Mouse (Mus musculus) MEL (cell line): Measurements from ENCODE around the gene Fam20c. TPM values are rescaled to one million over a fixed set of nuclear protein-coding genes. Genes with fewer than 3 reads are reported as not detected.

ENCODE experiments used
- DNase-seq: peaks from one replicate; pipeline ENCODE4 v3.0.0; 2011; ENCODE audit warnings: low read depth, low spot score
- H3K27ac ChIP-seq: 2 replicates; pipeline ENCODE4 v1.5.1; 2012; ENCODE audit warnings: low read depth, mild to moderate bottlenecking, control low read depth, low read length, moderate library complexity; ENCODE audit not compliant: control insufficient read depth
- H3K27me3 ChIP-seq, 2 experiments: fragments of 150-350 bp in 1 of 2; sonication (generic) in 1 of 2; 2 replicates each; pipeline ENCODE4 v1.6.1; 2012; ENCODE audit warnings: low read length in 2 of 2, mild to moderate bottlenecking in 2 of 2, improper control_type of control experiment in 1 of 2, moderate library complexity in 1 of 2; ENCODE audit not compliant: insufficient read depth in 2 of 2, control insufficient read depth in 1 of 2
- H3K36me3 ChIP-seq, 2 experiments: 2 replicates each; pipeline ENCODE4 v1.6.1; 2012 to 2014; ENCODE audit warnings: low read length in 2 of 2, improper control_type of control experiment in 1 of 2, inconsistent platforms in 1 of 2, mild to moderate bottlenecking in 1 of 2; ENCODE audit not compliant: insufficient read depth in 2 of 2, control insufficient read depth in 1 of 2
- H3K4me1 ChIP-seq, 2 experiments: fragments of 150-350 bp in 1 of 2; sonication (generic) in 1 of 2; 2 replicates each; pipeline ENCODE4 v1.6.1; 2012; ENCODE audit warnings: low read length in 2 of 2, improper control_type of control experiment in 1 of 2, mild to moderate bottlenecking in 1 of 2; ENCODE audit not compliant: insufficient read depth in 2 of 2, control insufficient read depth in 1 of 2
- H3K4me3 ChIP-seq, 2 experiments: fragments of 150-350 bp in 1 of 2; sonication (generic) in 1 of 2; 2 replicates each; pipeline ENCODE4 v1.5.1; 2012; ENCODE audit warnings: low read depth in 2 of 2, low read length in 2 of 2, mild to moderate bottlenecking in 2 of 2, moderate library complexity in 2 of 2, control low read depth in 1 of 2, improper control_type of control experiment in 1 of 2; ENCODE audit not compliant: control insufficient read depth in 1 of 2, insufficient read depth in 1 of 2
- H3K79me2 ChIP-seq: 2 replicates; pipeline ENCODE4 v1.6.1; 2012; ENCODE audit warnings: mild to moderate bottlenecking, low read length, moderate library complexity; ENCODE audit not compliant: control insufficient read depth, poor library complexity, insufficient read depth
- H3K9ac ChIP-seq: 2 replicates; pipeline ENCODE4 v1.6.1; 2012; ENCODE audit warnings: low read depth, mild to moderate bottlenecking, control low read depth, low read length, moderate library complexity; ENCODE audit not compliant: control insufficient read depth, poor library complexity, severe bottlenecking
- H3K9me3 ChIP-seq: fragments of 150-350 bp; sonication (generic); replicated peaks from 2 replicates; pipeline ENCODE4 v1.6.1; 2012; ENCODE audit warnings: mild to moderate bottlenecking, low read length, improper control_type of control experiment, moderate library complexity; ENCODE audit not compliant: insufficient read depth
- CHD1 ChIP-seq: IDR thresholded peaks from 2 replicates; pipeline ENCODE4 v1.6.1; 2012; ENCODE audit warnings: low read depth, mild to moderate bottlenecking, inconsistent platforms, low read length, improper control_type of control experiment
- CHD2 ChIP-seq: IDR thresholded peaks from 2 replicates; pipeline ENCODE4 v1.6.1; 2011; ENCODE audit warnings: low read length, improper control_type of control experiment
- CTCF ChIP-seq, 3 experiments: IDR thresholded peaks in 2 of 3; conservative IDR thresholded peaks in 1 of 3; 2 replicates each; pipeline ENCODE4 v1.5.1; 2011 to 2012; ENCODE audit warnings: low read length in 3 of 3, low read depth in 2 of 3, mild to moderate bottlenecking in 2 of 3, improper control_type of control experiment in 1 of 3, inconsistent platforms in 1 of 3, mixed read lengths in 1 of 3, moderate library complexity in 1 of 3; ENCODE audit not compliant: control insufficient read depth in 1 of 3, insufficient read depth in 1 of 3, poor library complexity in 1 of 3, severe bottlenecking in 1 of 3
- E2F4 ChIP-seq: IDR thresholded peaks from 2 replicates; pipeline ENCODE4 v1.6.1; 2011; ENCODE audit warnings: low read depth, low read length, improper control_type of control experiment, borderline replicate concordance
- ELF1 ChIP-seq: IDR thresholded peaks from 2 replicates; pipeline ENCODE4 v1.6.1; 2014; ENCODE audit warnings: low read depth, mild to moderate bottlenecking, inconsistent platforms, low read length, improper control_type of control experiment, moderate library complexity
- EP300 ChIP-seq, 2 experiments: IDR thresholded peaks; 2 replicates each; pipeline ENCODE4 v1.6.1; 2011; ENCODE audit warnings: improper control_type of control experiment in 2 of 2, low read length in 2 of 2, low read depth in 1 of 2, mild to moderate bottlenecking in 1 of 2
- ETS1 ChIP-seq: IDR thresholded peaks from 2 replicates; pipeline ENCODE4 v1.6.1; 2012; ENCODE audit warnings: low read depth, mild to moderate bottlenecking, inconsistent platforms, low read length, improper control_type of control experiment, moderate library complexity
- GABPA ChIP-seq: IDR thresholded peaks from 2 replicates; pipeline ENCODE4 v1.6.1; 2012; ENCODE audit warnings: low read depth, mild to moderate bottlenecking, inconsistent platforms, low read length, improper control_type of control experiment, moderate library complexity
- HCFC1 ChIP-seq: IDR thresholded peaks from 2 replicates; pipeline ENCODE4 v1.6.1; 2012; ENCODE audit warnings: low read depth, mild to moderate bottlenecking, inconsistent platforms, low read length, improper control_type of control experiment, moderate library complexity
- JUND ChIP-seq: IDR thresholded peaks from 2 replicates; pipeline ENCODE4 v1.6.1; 2011; ENCODE audit warnings: low read depth, mild to moderate bottlenecking, improper control_type of control experiment, low read length
- MAFK ChIP-seq: IDR thresholded peaks from 2 replicates; pipeline ENCODE4 v1.6.1; 2011; ENCODE audit warnings: low read depth, mild to moderate bottlenecking, low read length, improper control_type of control experiment, borderline replicate concordance
- MXI1 ChIP-seq: IDR thresholded peaks from 2 replicates; pipeline ENCODE4 v1.6.1; 2011; ENCODE audit warnings: mild to moderate bottlenecking, low read depth, low read length, improper control_type of control experiment
- MYB ChIP-seq: IDR thresholded peaks from 2 replicates; pipeline ENCODE4 v1.6.1; 2011; ENCODE audit warnings: mild to moderate bottlenecking, low read depth, low read length, improper control_type of control experiment
- MYC ChIP-seq: IDR thresholded peaks from 2 replicates; pipeline ENCODE4 v1.6.1; 2011; ENCODE audit warnings: low read depth, mild to moderate bottlenecking, low read length, improper control_type of control experiment, moderate library complexity
- NELFE ChIP-seq: IDR thresholded peaks from 2 replicates; pipeline ENCODE4 v1.6.1; 2011; ENCODE audit warnings: low read depth, low read length, improper control_type of control experiment
- POLR2A ChIP-seq, 2 experiments: IDR thresholded peaks; 2 replicates each; pipeline ENCODE4 v1.6.1; 2011 to 2012; ENCODE audit warnings: low read length in 2 of 2, mild to moderate bottlenecking in 2 of 2, control low read depth in 1 of 2, improper control_type of control experiment in 1 of 2, low read depth in 1 of 2, moderate library complexity in 1 of 2; ENCODE audit not compliant: control insufficient read depth in 1 of 2, insufficient read depth in 1 of 2, poor library complexity in 1 of 2
- POLR2AphosphoS2 ChIP-seq: IDR thresholded peaks from 2 replicates; pipeline ENCODE4 v1.6.1; 2011; ENCODE audit warnings: low read length, improper control_type of control experiment
- POLR2AphosphoS5 ChIP-seq: IDR thresholded peaks from 2 replicates; pipeline ENCODE4 v1.6.1; 2012; ENCODE audit warnings: low read depth, borderline replicate concordance, mild to moderate bottlenecking, inconsistent platforms, low read length, moderate library complexity, mixed read lengths
- RAD21 ChIP-seq: IDR thresholded peaks from 2 replicates; pipeline ENCODE4 v1.6.1; 2011; ENCODE audit warnings: mild to moderate bottlenecking, low read depth, low read length, improper control_type of control experiment
- SIN3A ChIP-seq: IDR thresholded peaks from 2 replicates; pipeline ENCODE4 v1.6.1; 2012; ENCODE audit warnings: low read length, improper control_type of control experiment, inconsistent platforms
- SMC3 ChIP-seq: IDR thresholded peaks from 2 replicates; pipeline ENCODE4 v1.6.1; 2011; ENCODE audit warnings: low read depth, low read length, improper control_type of control experiment
- TBP ChIP-seq: IDR thresholded peaks from 2 replicates; pipeline ENCODE4 v1.8.0; 2011; ENCODE audit warnings: low read depth, low read length, improper control_type of control experiment
- USF2 ChIP-seq, 2 experiments: IDR thresholded peaks; 2 replicates each; pipeline ENCODE4 v1.6.1; 2011 to 2012; ENCODE audit warnings: improper control_type of control experiment in 2 of 2, low read length in 2 of 2, borderline replicate concordance in 1 of 2, inconsistent platforms in 1 of 2, low read depth in 1 of 2, mild to moderate bottlenecking in 1 of 2; ENCODE audit not compliant: insufficient read depth in 1 of 2
- ZC3H11A ChIP-seq: IDR thresholded peaks from 2 replicates; pipeline ENCODE4 v1.6.1; 2012; ENCODE audit warnings: low read depth, mild to moderate bottlenecking, inconsistent platforms, low read length, improper control_type of control experiment
- ZKSCAN1 ChIP-seq: IDR thresholded peaks from 2 replicates; pipeline ENCODE4 v1.6.1; 2012; ENCODE audit warnings: low read depth, mild to moderate bottlenecking, inconsistent platforms, low read length, improper control_type of control experiment, moderate library complexity
- ZMIZ1 ChIP-seq: IDR thresholded peaks from 2 replicates; pipeline ENCODE4 v1.6.1; 2012; ENCODE audit warnings: low read depth, mild to moderate bottlenecking, inconsistent platforms, low read length, improper control_type of control experiment, moderate library complexity
- ZNF384 ChIP-seq: IDR thresholded peaks from 2 replicates; pipeline ENCODE4 v1.6.1; 2012; ENCODE audit warnings: low read depth, mild to moderate bottlenecking, inconsistent platforms, low read length, improper control_type of control experiment
- polyA plus RNA-seq, 2 experiments: library from polyadenylated mRNA; stranded (reverse) in 1 of 2; unstranded in 1 of 2; fragments of >175 nt in 1 of 2; fragments of >200 nt in 1 of 2; gene quantifications; 2 replicates each; pipeline versions ENCODE4 v1.2.1 to v1.2.4; 2012; ENCODE audit warnings: low replicate concordance in 2 of 2, low read depth in 1 of 2; ENCODE audit not compliant: insufficient read length in 2 of 2, insufficient read depth in 1 of 2, missing spikeins in 1 of 2
- total RNA-seq: library from RNA; depleted of rRNA; stranded (reverse); fragments of 300-350 nt; gene quantifications from 2 replicates; pipeline ENCODE4 v1.2.3, GENCODE M21; 2012

Gene Fam20c
- total and polyA plus RNA-seq, 3 experiments: not detected

DNA sequence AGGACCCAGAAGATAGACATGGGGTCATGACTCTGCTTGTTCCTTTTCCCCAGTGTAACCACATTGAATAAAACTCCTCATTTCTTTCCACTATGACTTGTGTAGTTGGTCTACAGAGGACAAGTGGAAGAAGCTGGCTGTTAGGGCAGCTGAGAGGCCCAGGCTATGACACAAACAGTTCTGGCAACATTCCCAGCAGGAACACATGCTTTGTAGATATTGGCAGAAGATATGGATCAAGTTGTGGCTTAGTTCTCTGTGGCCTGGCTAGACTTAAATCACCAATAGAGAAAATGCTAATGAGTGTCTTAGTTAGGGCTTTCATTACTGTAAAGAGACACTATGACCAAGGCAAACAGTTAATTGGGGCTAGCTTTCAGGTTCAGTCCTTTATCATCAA lies 45.7 kb upstream of the Fam20c start:
- no peaks in the 10 kb centered on the region for H3K9me3 ChIP-seq
- H3K36me3 ChIP-seq: no peaks in the 10 kb centered on the region; a peak in 1 of 4 replicates
- H3K9ac ChIP-seq: no peak overlapping the region
- no peaks in the 10 kb centered on the region for H3K4me1 ChIP-seq
- H3K27me3 ChIP-seq: no peaks in the 10 kb centered on the region
- DNase-seq: no peak
- H3K4me3 ChIP-seq: no peak overlapping the region
- TF ChIP-seq MYC: no peak
- TF ChIP-seq ZKSCAN1: no peak
- TF ChIP-seq ZNF384: no peak
- TF ChIP-seq MYB: no peak
- no peak for TF ChIP-seq TBP
- TF ChIP-seq SMC3: no peak
- TF ChIP-seq POLR2AphosphoS2: no peak
- TF ChIP-seq NELFE: no peak
- TF ChIP-seq GABPA: no peak
- TF ChIP-seq SIN3A: no peak
- no peak for TF ChIP-seq MXI1
- TF ChIP-seq ZC3H11A: no peak
- TF ChIP-seq EP300 (IDR thresholded peaks at IDR 0.05; ENCODE audit: low read depth in 1 of 2, low read length in 2 of 2): no peak
- TF ChIP-seq CTCF (IDR thresholded peaks at IDR 0.05 in 2 of 3, conservative IDR thresholded peaks at IDR 0.05 in 1 of 3; ENCODE audit: control insufficient read depth in 1 of 3, insufficient read depth in 1 of 3, low read depth in 2 of 3, low read length in 3 of 3, poor library complexity in 1 of 3, severe bottlenecking in 1 of 3): no peak
- TF ChIP-seq JUND: no peak
- TF ChIP-seq ETS1: no peak
- no peaks in the 10 kb centered on the region for H3K79me2 ChIP-seq
- no peak overlapping the region for H3K27ac ChIP-seq

DNA sequence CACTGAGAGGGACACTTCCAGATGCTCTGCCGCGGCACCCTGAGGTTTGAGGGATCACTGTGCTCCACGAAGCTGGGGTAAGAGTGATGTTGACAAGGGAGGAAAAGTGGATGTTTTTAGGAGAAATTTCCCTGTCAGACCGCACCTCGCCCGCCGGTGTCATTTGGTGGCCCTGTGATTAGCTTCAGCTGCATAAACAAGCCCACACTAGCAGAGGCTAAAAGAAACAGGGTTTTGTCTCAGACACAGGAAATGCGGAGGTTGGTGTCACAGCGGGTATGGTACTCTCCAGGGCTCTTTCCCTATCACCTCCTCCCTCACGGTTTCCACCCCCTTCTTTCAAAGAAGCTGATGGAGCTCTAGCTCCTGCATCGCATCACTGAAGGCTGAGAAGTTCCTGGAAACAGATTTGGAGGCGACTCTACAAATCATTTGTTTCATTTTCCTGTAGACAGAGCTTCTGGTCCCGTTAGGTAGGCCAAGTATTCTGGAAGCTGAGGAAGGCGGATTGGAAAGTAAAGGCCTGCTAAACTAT lies 38.7 kb upstream of the Fam20c start:
- Histone ChIP-seq H3K4me3 (no peak overlapping the region), H3K36me3 (no peaks in the 10 kb centered on the region), H3K27ac (no peak overlapping the region), H3K27me3 (no peaks in the 10 kb centered on the region), H3K9me3 (no peaks in the 10 kb centered on the region), H3K9ac (no peak overlapping the region), H3K79me2 (no peaks in the 10 kb centered on the region), H3K4me1 (no peaks in the 10 kb centered on the region)
- no peak for TF ChIP-seq USF2 (IDR thresholded peaks at IDR 0.05; ENCODE audit: borderline replicate concordance in 1 of 2, insufficient read depth in 1 of 2, low read depth in 1 of 2, low read length in 2 of 2)
- no peak for TF ChIP-seq MAFK
- TF ChIP-seq SMC3: no peak
- no peak for TF ChIP-seq HCFC1
- TF ChIP-seq ZMIZ1: no peak
- TF ChIP-seq EP300 (IDR thresholded peaks at IDR 0.05; ENCODE audit: low read depth in 1 of 2, low read length in 2 of 2): no peak
- TF ChIP-seq CHD1: no peak
- no peak for TF ChIP-seq SIN3A
- no peak for TF ChIP-seq ZNF384
- no peak for TF ChIP-seq GABPA
- no peak for TF ChIP-seq E2F4
- no peak for TF ChIP-seq TBP
- no peak for TF ChIP-seq ELF1
- no peak for TF ChIP-seq RAD21
- no peak for TF ChIP-seq NELFE
- TF ChIP-seq CHD2: no peak
- TF ChIP-seq POLR2AphosphoS5: no peak
- no peak for TF ChIP-seq POLR2A (IDR thresholded peaks at IDR 0.05; ENCODE audit: control insufficient read depth in 1 of 2, insufficient read depth in 1 of 2, low read depth in 1 of 2, low read length in 2 of 2, poor library complexity in 1 of 2)
- no peak for DNase-seq
